In the genomic region with DNA sequence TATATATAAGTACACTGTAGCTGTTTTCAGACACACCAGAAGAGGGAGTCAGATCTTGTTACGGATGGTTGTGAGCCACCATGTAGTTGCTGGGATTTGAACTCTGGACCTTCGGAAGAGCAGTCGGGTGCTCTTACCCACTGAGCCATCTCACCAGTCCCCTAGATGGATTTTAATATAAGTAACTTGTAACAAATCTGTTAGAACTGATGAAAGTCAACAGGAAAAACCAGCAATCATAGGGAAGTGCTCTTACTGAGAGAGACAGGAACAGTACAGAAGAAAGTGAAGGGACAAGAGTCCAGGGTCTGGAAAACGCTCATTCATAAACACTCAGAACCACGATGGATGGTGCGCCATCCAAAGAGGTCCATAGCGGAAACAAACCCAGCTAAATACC, we compare ENCODE assay signal across 3 mouse cellular contexts. TPM values are rescaled to one million over a fixed set of nuclear protein-coding genes. Genes with fewer than 3 reads are reported as not detected.
A peak's percentile ranks its signal among the peaks of the same experiment; 100 is the strongest.
DNase-seq lines count a peak whose midpoint lies in the region; ATAC-seq and TF ChIP-seq lines count a peak whose summit lies in the region.
"Not testable (repeated sequence)": the region's sequence is repeated elsewhere in the genome, so short reads cannot be mapped to it uniquely, and the experiment has no call there.

No protein-coding gene starts in this region.

- ATAC-seq in midbrain, embryonic 11.5 days (ENCODE audit: low FRiP score) = not testable (repeated sequence)

- not testable (repeated sequence) for TF ChIP-seq POLR2A in MEL (IDR thresholded peaks at IDR 0.05; ENCODE audit: control insufficient read depth in 1 of 2, insufficient read depth in 1 of 2, low read depth in 1 of 2, low read length in 2 of 2, poor library complexity in 1 of 2)

- not testable (repeated sequence) for TF ChIP-seq CTCF in MEL (IDR thresholded peaks at IDR 0.05 in 2 of 3, conservative IDR thresholded peaks at IDR 0.05 in 1 of 3; ENCODE audit: control insufficient read depth in 1 of 3, insufficient read depth in 1 of 3, low read depth in 2 of 3, low read length in 3 of 3, poor library complexity in 1 of 3, severe bottlenecking in 1 of 3)

- not testable (repeated sequence) for H3K9me3 ChIP-seq in MEL (replicated peaks; ENCODE audit: insufficient read depth, low read length); midbrain, embryonic 11.5 days (ENCODE audit: control insufficient read depth, low read length)

- peaks cover 0 to 16% of the 10 kb centered on the region in 2 experiments; a peak in 2 of 4 replicates for H3K36me3 ChIP-seq in MEL (ENCODE audit: control insufficient read depth in 1 of 2, insufficient read depth in 2 of 2, low read length in 2 of 2)
- not testable (repeated sequence) for H3K36me3 ChIP-seq in midbrain, embryonic 11.5 days (ENCODE audit: control insufficient read depth, insufficient read depth, low read length)

- not testable (repeated sequence) for TF ChIP-seq EP300 in MEL (IDR thresholded peaks at IDR 0.05; ENCODE audit: low read depth in 1 of 2, low read length in 2 of 2)

- H3K27me3 ChIP-seq in MEL (ENCODE audit: control insufficient read depth in 1 of 2, insufficient read depth in 2 of 2, low read length in 2 of 2); midbrain, embryonic 11.5 days (ENCODE audit: control insufficient read depth, insufficient read depth, low read length): not testable (repeated sequence)

- not testable (repeated sequence) for H3K9ac ChIP-seq in MEL (ENCODE audit: control insufficient read depth, low read depth, low read length, poor library complexity, severe bottlenecking); midbrain, embryonic 11.5 days (ENCODE audit: low read length)

- peaks cover 22% of the 10 kb centered on the region for H3K79me2 ChIP-seq in MEL (ENCODE audit: control insufficient read depth, insufficient read depth, low read length, poor library complexity)

- WGBS in midbrain, embryonic 11.5 days = 96% methylated on average over 7 of the region's 7 CpGs

- TF ChIP-seq RAD21 in MEL (IDR thresholded peaks at IDR 0.05; ENCODE audit: low read depth, low read length) = not testable (repeated sequence)

- not testable (repeated sequence) for H3K4me3 ChIP-seq in MEL (ENCODE audit: control insufficient read depth in 1 of 2, insufficient read depth in 1 of 2, low read depth in 2 of 2, low read length in 2 of 2); midbrain, embryonic 11.5 days (ENCODE audit: low read depth, low read length)

- not testable (repeated sequence) for H3K27ac ChIP-seq in MEL (ENCODE audit: control insufficient read depth, low read depth, low read length); midbrain, embryonic 11.5 days (ENCODE audit: low read depth, low read length)

- H3K4me1 ChIP-seq in MEL (ENCODE audit: control insufficient read depth in 1 of 2, insufficient read depth in 2 of 2, low read length in 2 of 2); midbrain, embryonic 11.5 days (ENCODE audit: control insufficient read depth, insufficient read depth, low read length): not testable (repeated sequence)

- H3K4me2 ChIP-seq in midbrain, embryonic 11.5 days = not testable (repeated sequence)

- not testable (repeated sequence) for DNase-seq in MEL (ENCODE audit: low read depth, low spot score)
- peak; percentile 45 for DNase-seq in heart, adult 11 months
- peak; percentile 51 for DNase-seq in midbrain, embryonic 11.5 days (ENCODE audit: low spot score, missing footprints)

TF ChIP-seq in MEL, 35 proteins besides CTCF, POLR2A, EP300 and RAD21:
- 0 out of 2 replicates have a peak, but pooled peaks have one; percentile 5 for TF ChIP-seq HCFC1 (IDR thresholded peaks at IDR 0.05; ENCODE audit: low read depth, low read length)
- peak; percentile 74 for TF ChIP-seq TBP (IDR thresholded peaks at IDR 0.05; ENCODE audit: low read depth, low read length)

RNA-seq across cellular contexts. Expression of a gene that starts 1.4 kb away (rescaled TPM):
- total RNA-seq in MEL (2012; rRNA removed) = 9.4 and 10.1 TPM in 2 replicates
- 1 to 10 TPM in 1 of 2 experiments, not detected in 1; 9.5 TPM for polyA plus RNA-seq in MEL (2012; ENCODE audit: insufficient read depth in 1 of 2, insufficient read length in 2 of 2, low read depth in 1 of 2, low replicate concordance in 2 of 2, missing spikeins in 1 of 2)
- 21.6 and 26.5 TPM in 2 replicates for polyA plus RNA-seq in midbrain, embryonic 11.5 days (2014; fragmentation: Nextera tagmentation; extraction: Ambion mirVana)

RNA-seq across cellular contexts. Expression of a gene that starts 3.9 kb away (rescaled TPM):
- 143 and 150 TPM in 2 replicates for total RNA-seq in MEL (2012; rRNA removed)
- polyA plus RNA-seq in MEL (2012; ENCODE audit: insufficient read depth in 1 of 2, insufficient read length in 2 of 2, low read depth in 1 of 2, low replicate concordance in 2 of 2, missing spikeins in 1 of 2) = 100 to 1,000 TPM; 186 to 347 TPM
- 338 and 371 TPM in 2 replicates for polyA plus RNA-seq in midbrain, embryonic 11.5 days (2014; fragmentation: Nextera tagmentation; extraction: Ambion mirVana)

RNA-seq across cellular contexts. Expression of a gene that starts 49.2 kb away (rescaled TPM):
- 110 and 153 TPM in 2 replicates for total RNA-seq in MEL (2012; rRNA removed)
- polyA plus RNA-seq in MEL (2012; ENCODE audit: insufficient read depth in 1 of 2, insufficient read length in 2 of 2, low read depth in 1 of 2, low replicate concordance in 2 of 2, missing spikeins in 1 of 2) = 100 to 1,000 TPM; 184 to 324 TPM
- 347 and 375 TPM in 2 replicates for polyA plus RNA-seq in midbrain, embryonic 11.5 days (2014; fragmentation: Nextera tagmentation; extraction: Ambion mirVana)
